Mouse (Mus musculus): ENCODE data around the gene Pnldc1. TPM values are rescaled to one million over a fixed set of nuclear protein-coding genes. Genes with fewer than 3 reads are reported as not detected.
A peak's percentile ranks its signal among the peaks of the same experiment; 100 is the strongest.
"Not testable (repeated sequence)": the region's sequence is repeated elsewhere in the genome, so short reads cannot be mapped to it uniquely, and the experiment has no call there.

Pnldc1 gene
- polyA plus RNA-seq, 1 experiment from 2014 or later, result 2.2 TPM

GRCm38 (mm10) chr17:12903372-12904333, 6.4 kb downstream of the Pnldc1 start:
- 31% methylated on average over 11 of the region's 12 CpGs for WGBS
- no peaks in the 10 kb centered on the region for H3K27me3 ChIP-seq
- H3K27ac ChIP-seq, result no peak overlapping the region
- H3K9ac ChIP-seq, result peak overlapping the region; percentile 10; the same call in 1 of the 2 replicates
- H3K4me1 ChIP-seq (replicated peaks), result 0 out of 2 replicates have a peak, but pooled peaks cover 4% of the 10 kb centered on the region
- no peaks in the 10 kb centered on the region for H3K9me3 ChIP-seq
- H3K4me3 ChIP-seq, result no peak overlapping the region
- no peak overlapping the region for H3K4me2 ChIP-seq
- ATAC-seq (ENCODE audit: low FRiP score), result no peak
- peaks cover 51% of the 10 kb centered on the region for H3K36me3 ChIP-seq

- Histone ChIP-seq H3K9me3 (no peaks in the 10 kb centered on the region), H3K27me3 (no peaks in the 10 kb centered on the region), H3K9ac (no peak overlapping the region), H3K4me2 (no peak overlapping the region), H3K27ac (no peak overlapping the region), H3K36me3 (peaks cover 51% of the 10 kb centered on the region), H3K4me3 (no peak overlapping the region), H3K4me1 (replicated peaks) (0 out of 2 replicates have a peak, but pooled peaks cover 4% of the 10 kb centered on the region)
- WGBS, result 97% methylated on average over 6 of the region's 6 CpGs
- no peak for ATAC-seq (ENCODE audit: low FRiP score)
Measured at GRCm38 (mm10) chr17:12902291-12902690, 7.7 kb downstream of the Pnldc1 start.

GRCm38 (mm10) chr17:12898607-12899006, 11.4 kb downstream of the Pnldc1 start:
- peaks cover 51% of the 10 kb centered on the region for H3K36me3 ChIP-seq
- H3K9ac ChIP-seq; H3K4me3 ChIP-seq; H3K27me3 ChIP-seq; H3K4me2 ChIP-seq; H3K4me1 ChIP-seq (replicated peaks); ATAC-seq (ENCODE audit: low FRiP score); H3K9me3 ChIP-seq: not testable (repeated sequence)
- H3K27ac ChIP-seq, result peak overlapping the region; percentile 70
- WGBS, result 36% methylated on average over 2 of the region's 2 CpGs

GRCm38 (mm10) chr17:12897674-12898073, 12.4 kb downstream of the Pnldc1 start:
- H3K4me2 ChIP-seq, result no peak overlapping the region
- no peak overlapping the region for H3K4me3 ChIP-seq
- H3K27ac ChIP-seq, result 0 out of 2 replicates have a peak overlapping the region, but pooled peaks have one; percentile 35
- no peaks in the 10 kb centered on the region for H3K4me1 ChIP-seq (replicated peaks)
- H3K36me3 ChIP-seq, result peaks cover 48% of the 10 kb centered on the region
- 82% methylated on average over 5 of the region's 5 CpGs for WGBS
- no peak overlapping the region for H3K9ac ChIP-seq
- no peaks in the 10 kb centered on the region for H3K27me3 ChIP-seq
- ATAC-seq (ENCODE audit: low FRiP score), result no peak
- H3K9me3 ChIP-seq, result no peaks in the 10 kb centered on the region

GRCm38 (mm10) chr17:12892033-12892432, 18.0 kb downstream of the Pnldc1 start:
- 91% methylated on average over 9 of the region's 9 CpGs for WGBS
- ATAC-seq (ENCODE audit: low FRiP score), result no peak
- H3K4me2 ChIP-seq, result no peak overlapping the region
- no peaks in the 10 kb centered on the region for H3K9me3 ChIP-seq
- H3K4me3 ChIP-seq, result no peak overlapping the region
- no peaks in the 10 kb centered on the region for H3K27me3 ChIP-seq
- H3K27ac ChIP-seq, result no peak overlapping the region
- H3K9ac ChIP-seq, result no peak overlapping the region
- no peaks in the 10 kb centered on the region for H3K4me1 ChIP-seq (replicated peaks)
- H3K36me3 ChIP-seq, result peaks cover 59% of the 10 kb centered on the region

- Histone ChIP-seq H3K4me3 (no peak overlapping the region), H3K4me2 (no peak overlapping the region), H3K36me3 (peaks cover 56% of the 10 kb centered on the region), H3K4me1 (replicated peaks) (no peaks in the 10 kb centered on the region), H3K27ac (no peak overlapping the region), H3K9me3 (no peaks in the 10 kb centered on the region), H3K9ac (no peak overlapping the region), H3K27me3 (no peaks in the 10 kb centered on the region)
- WGBS, result 90% methylated on average over 4 of the region's 4 CpGs
- ATAC-seq (ENCODE audit: low FRiP score), result no peak
Measured at GRCm38 (mm10) chr17:12891054-12891453, 19.0 kb downstream of the Pnldc1 start.

DNA sequence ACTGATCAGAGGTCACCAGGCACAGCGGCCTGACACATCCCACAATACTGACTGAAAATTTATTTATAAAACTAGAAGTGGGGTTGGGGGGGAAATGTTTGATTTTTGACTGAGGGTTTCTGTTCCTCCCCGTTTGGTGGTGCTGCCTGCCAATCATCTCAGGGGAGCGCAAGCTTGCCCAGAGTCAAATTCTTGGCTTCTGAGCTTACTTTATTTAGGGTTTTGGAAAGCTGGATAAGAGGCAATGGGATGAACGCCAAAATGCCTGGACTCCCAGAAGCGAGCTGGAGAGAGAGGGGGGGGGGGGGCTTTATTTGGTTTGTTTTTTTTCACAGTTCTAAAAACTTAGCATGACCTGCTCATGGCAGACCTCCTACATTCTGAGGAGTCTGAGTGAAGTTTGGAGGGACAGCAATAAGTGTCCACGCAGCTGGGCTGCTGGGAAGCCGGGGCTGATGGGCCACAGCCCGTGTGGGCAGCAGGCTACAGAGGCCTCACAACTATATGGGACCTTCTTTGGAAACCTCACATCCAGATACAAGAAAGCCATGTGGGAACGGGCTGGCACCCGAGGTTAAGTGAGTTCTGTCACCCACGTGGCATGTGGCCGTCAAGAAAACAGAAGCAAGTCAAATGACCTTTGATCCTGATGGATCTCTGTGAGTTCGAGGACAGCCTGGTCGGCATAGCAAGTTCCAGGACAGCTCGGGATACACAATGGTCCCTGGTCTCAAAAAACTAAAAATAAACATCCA, 22.8 kb downstream of the Pnldc1 start:
- no peaks in the 10 kb centered on the region for H3K4me1 ChIP-seq (replicated peaks)
- no peak for ATAC-seq (ENCODE audit: low FRiP score)
- 84% methylated on average over 15 of the region's 15 CpGs for WGBS
- H3K27me3 ChIP-seq, result no peaks in the 10 kb centered on the region
- no peak overlapping the region for H3K4me3 ChIP-seq
- H3K36me3 ChIP-seq, result peaks cover 32% of the 10 kb centered on the region
- no peaks in the 10 kb centered on the region for H3K9me3 ChIP-seq
- no peak overlapping the region for H3K27ac ChIP-seq
- H3K4me2 ChIP-seq, result no peak overlapping the region
- no peak overlapping the region for H3K9ac ChIP-seq

- peaks cover 27% of the 10 kb centered on the region for H3K36me3 ChIP-seq
- no peaks in the 10 kb centered on the region for H3K4me1 ChIP-seq (replicated peaks)
- no peak overlapping the region for H3K4me3 ChIP-seq
- H3K27me3 ChIP-seq, result no peaks in the 10 kb centered on the region
- ATAC-seq (ENCODE audit: low FRiP score), result no peak
- H3K9me3 ChIP-seq, result no peaks in the 10 kb centered on the region
- H3K27ac ChIP-seq, result no peak overlapping the region
- WGBS, result 42% methylated on average over 6 of the region's 6 CpGs
- H3K4me2 ChIP-seq, result no peak overlapping the region
- H3K9ac ChIP-seq, result no peak overlapping the region
Measured at GRCm38 (mm10) chr17:12886620-12887019, 23.4 kb downstream of the Pnldc1 start.

DNA sequence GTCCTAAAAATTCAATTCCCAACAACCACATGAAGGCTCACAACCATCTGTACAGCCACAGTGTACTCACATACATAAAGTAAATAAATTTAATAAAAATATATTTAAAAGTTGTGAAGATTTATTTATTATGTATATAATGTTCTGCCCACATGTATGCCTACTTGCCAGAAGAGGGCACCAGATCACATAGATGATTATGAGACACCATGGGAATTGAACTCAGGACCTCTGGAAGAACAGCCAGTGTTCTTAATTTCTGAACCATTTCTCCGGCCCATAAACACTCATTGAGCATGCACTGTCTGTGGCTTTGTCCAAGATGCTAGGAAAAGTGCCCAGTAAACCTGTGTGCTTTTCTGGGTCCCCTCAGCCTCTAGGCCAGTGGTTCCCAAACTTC, 28.8 kb downstream of the Pnldc1 start:
- Histone ChIP-seq H3K9me3 (no peaks in the 10 kb centered on the region), H3K36me3 (no peaks in the 10 kb centered on the region), H3K27ac (no peak overlapping the region), H3K4me1 (replicated peaks) (no peaks in the 10 kb centered on the region), H3K9ac (no peak overlapping the region), H3K4me3 (no peak overlapping the region), H3K4me2 (no peak overlapping the region), H3K27me3 (0 out of 2 replicates have a peak, but pooled peaks cover 8% of the 10 kb centered on the region)
- no peak for ATAC-seq (ENCODE audit: low FRiP score)
- 97% methylated on average over 1 of the region's 1 CpGs for WGBS

DNA sequence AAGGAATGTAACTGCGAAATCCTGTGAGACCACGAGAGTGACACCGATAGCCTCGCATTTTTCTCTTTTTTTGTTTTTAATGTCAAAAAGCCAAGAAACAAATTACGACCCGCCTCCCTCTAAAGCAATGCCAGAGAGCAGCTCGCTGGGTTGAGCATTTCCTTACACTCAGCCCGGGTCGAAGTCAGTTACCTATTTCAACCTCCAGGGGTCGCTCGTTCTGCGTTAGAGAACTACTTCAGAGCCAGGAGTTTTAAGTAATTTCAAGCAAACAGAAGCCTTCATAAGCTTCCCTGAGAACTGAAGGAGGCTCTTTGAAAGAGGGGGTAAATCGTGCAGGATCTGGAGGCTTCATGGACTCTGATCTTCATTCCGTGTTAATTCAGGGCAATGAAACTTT, 29.9 kb downstream of the Pnldc1 start:
- H3K9ac ChIP-seq, result peak overlapping the region; percentile 2; the same call in 1 of the 2 replicates
- ATAC-seq (ENCODE audit: low FRiP score), result no peak

DNA sequence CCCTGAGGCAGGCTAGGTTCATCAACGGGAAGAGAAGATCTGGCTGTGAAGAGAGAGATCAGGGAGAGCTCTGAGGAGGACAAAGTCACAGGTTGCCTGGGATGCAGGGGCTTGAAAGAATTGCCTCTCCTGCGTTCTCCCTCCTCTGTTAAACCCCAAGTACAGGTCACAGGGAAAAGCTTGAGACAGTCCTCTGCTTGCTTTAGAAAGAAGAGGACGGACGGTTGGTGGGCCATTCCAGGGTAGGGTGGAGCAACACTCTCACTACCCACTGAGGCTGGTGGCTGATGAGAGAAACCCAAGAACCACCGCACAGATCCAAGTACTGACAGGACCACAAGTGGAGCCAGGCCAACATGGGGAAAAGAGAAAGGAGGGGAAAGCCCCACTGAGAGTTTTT, 34.3 kb downstream of the Pnldc1 start, which contains the start of gene Mrgprh:
Mrgprh (plus strand) TSS at position 301 of the 400 bp plus-strand sequence.
- Histone ChIP-seq H3K36me3 (no peaks in the 10 kb centered on the region), H3K9ac (no peak within 1 kb of the TSS), H3K4me1 (replicated peaks) (0 out of 2 replicates have a peak, but pooled peaks cover 4% of the 10 kb centered on the region), H3K27me3 (0 out of 2 replicates have a peak, but pooled peaks cover 13% of the 10 kb centered on the region), H3K27ac (no peak within 1 kb of the TSS), H3K4me3 (no peak within 1 kb of the TSS), H3K4me2 (no peak within 1 kb of the TSS), H3K9me3 (no peaks in the 10 kb centered on the region)
- WGBS, result 86% methylated on average over 5 of the region's 5 CpGs
- ATAC-seq (ENCODE audit: low FRiP score), result no peak

More for the DNA sequence above, 29.9 kb downstream of the Pnldc1 start:
- Histone ChIP-seq H3K27me3 (0 out of 2 replicates have a peak, but pooled peaks cover 8% of the 10 kb centered on the region), H3K4me1 (replicated peaks) (no peaks in the 10 kb centered on the region), H3K9me3 (no peaks in the 10 kb centered on the region), H3K4me2 (peak overlapping the region; percentile 29), H3K4me3 (no peak overlapping the region), H3K27ac (no peak overlapping the region), H3K36me3 (no peaks in the 10 kb centered on the region)
- 6% methylated on average over 14 of the region's 14 CpGs for WGBS
